Mouse (Mus musculus) neural tube, embryonic 14.5 days (tissue): ENCODE data around the gene Ikzf4. TPM values are rescaled to one million over a fixed set of nuclear protein-coding genes. Genes with fewer than 3 reads are reported as not detected.

Experiments used
- ATAC-seq: fragments of 200-750 bp; cut with Nextera tagmentation; 2 replicates; pipeline ENCODE4 v1.8.0; 2017; ENCODE audit warnings: low read depth, mild to moderate bottlenecking, moderate TSS enrichment, moderate library complexity
- H3K27ac ChIP-seq: fragments of 300-500 bp; sonication (generic); 2 replicates; pipeline ENCODE4 v1.5.1; 2014; ENCODE audit warnings: low read depth, mild to moderate bottlenecking, control low read depth, low read length, moderate library complexity, mixed read lengths
- H3K27me3 ChIP-seq: fragments of 300-500 bp; sonication (generic); 2 replicates; pipeline ENCODE4 v1.6.1; 2014; ENCODE audit warnings: low read length; ENCODE audit not compliant: control insufficient read depth, insufficient read depth
- H3K36me3 ChIP-seq: fragments of 300-500 bp; sonication (generic); 2 replicates; pipeline ENCODE4 v1.6.1; 2014; ENCODE audit warnings: low read length, mixed read lengths; ENCODE audit not compliant: control insufficient read depth, insufficient read depth
- H3K4me1 ChIP-seq: fragments of 300-500 bp; sonication (generic); 2 replicates; pipeline ENCODE4 v1.6.1; 2014; ENCODE audit warnings: low read length; ENCODE audit not compliant: control insufficient read depth, insufficient read depth
- H3K4me2 ChIP-seq: fragments of 300-500 bp; sonication (generic); 2 replicates; pipeline ENCODE4 v1.6.1; 2014; ENCODE audit warnings: mild to moderate bottlenecking, low read depth, low read length, control low read depth
- H3K4me3 ChIP-seq: fragments of 300-500 bp; sonication (generic); 2 replicates; pipeline ENCODE4 v1.5.1; 2014; ENCODE audit warnings: low read depth, low read length, control low read depth, mixed read lengths
- H3K9ac ChIP-seq: fragments of 300-500 bp; sonication (generic); replicated peaks from 2 replicates; pipeline ENCODE4 v1.6.1; 2014; ENCODE audit warnings: low read depth, mild to moderate bottlenecking, control low read depth, low read length, mixed read lengths
- H3K9me3 ChIP-seq: fragments of 300-500 bp; sonication (generic); 2 replicates; pipeline ENCODE4 v1.6.1; 2016; ENCODE audit warnings: low read length; ENCODE audit not compliant: control insufficient read depth
- WGBS: fragments of 180-500 bp; shearing (Covaris S2); extraction: QIAGEN DNeasy Blood & Tissue Kit; methylation state at CpG from one replicate; pipeline ENCODE4 v1.1.7; 2014; 5-methylcytosine and 5-hydroxymethylcytosine counted together
- polyA plus RNA-seq: library from polyadenylated mRNA; unstranded; fragments of >200 nt; fragmentation: Nextera tagmentation; extraction: Ambion mirVana; gene quantifications from 2 replicates; pipeline ENCODE4 v1.2.1, GENCODE M21; 2014

Ikzf4 gene
- 20.3 and 22.9 TPM in 2 replicates for polyA plus RNA-seq

DNA sequence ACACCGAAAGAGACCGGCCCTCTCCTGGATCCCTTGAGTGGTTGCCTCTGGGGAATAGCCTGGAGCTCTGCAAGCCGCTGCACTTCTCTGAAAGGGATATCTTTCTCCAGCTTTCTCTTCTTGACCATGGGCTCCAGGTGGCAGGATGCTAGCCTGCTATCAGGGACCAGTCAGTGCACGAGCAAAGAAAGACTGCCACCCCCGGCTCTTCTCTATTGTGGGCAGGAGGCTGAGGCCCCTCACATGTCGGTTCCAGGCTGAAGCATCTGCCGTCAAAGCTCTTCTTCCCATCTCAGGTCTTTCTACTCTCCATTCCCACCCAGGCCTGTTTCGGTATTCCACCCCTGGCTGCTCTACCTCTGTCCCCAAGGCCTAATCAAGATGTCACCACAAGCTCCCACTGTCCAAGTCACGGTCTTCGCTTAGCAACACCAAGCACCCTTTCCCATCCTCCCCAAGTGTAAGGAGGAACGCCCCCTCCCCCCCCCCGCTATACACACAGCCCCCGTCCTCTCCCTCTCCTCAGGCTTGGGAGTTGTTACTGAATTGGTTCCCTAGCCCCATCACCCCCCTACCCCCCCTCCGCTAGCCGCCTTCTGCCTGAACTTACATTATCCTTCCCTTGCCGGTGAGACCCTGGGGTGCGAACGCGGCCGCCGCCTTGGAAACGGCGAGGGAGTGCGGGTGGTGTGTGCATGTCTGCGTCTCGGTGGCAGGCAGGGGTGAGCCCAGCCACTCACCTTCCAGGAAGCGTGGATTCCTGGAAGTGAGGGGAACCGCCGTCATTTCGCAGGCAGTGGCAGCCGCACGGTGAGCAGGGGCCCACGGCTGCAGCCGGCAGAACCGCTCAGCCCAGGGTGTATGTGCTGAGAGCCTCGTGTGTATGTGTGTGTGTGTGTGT lies at the start of gene Ikzf4:
Gene Ikzf4 (minus strand): TSS at position 881 of the 901 bp plus-strand sequence.
- H3K27ac ChIP-seq: peak within 1 kb of the TSS; percentile 87
- H3K4me2 ChIP-seq: peak within 1 kb of the TSS; percentile 72
- H3K4me3 ChIP-seq: peak within 1 kb of the TSS; percentile 53
- H3K27me3 ChIP-seq: no peaks in the 10 kb centered on the region
- 2% methylated on average over 34 of the region's 36 CpGs for WGBS
- H3K36me3 ChIP-seq: peaks cover 6% of the 10 kb centered on the region; the same call in 1 of the 2 replicates
- H3K9ac ChIP-seq: peak within 1 kb of the TSS; percentile 66
- ATAC-seq: peak; percentile 82
- no peaks in the 10 kb centered on the region for H3K9me3 ChIP-seq
- peaks cover 29% of the 10 kb centered on the region for H3K4me1 ChIP-seq

DNA sequence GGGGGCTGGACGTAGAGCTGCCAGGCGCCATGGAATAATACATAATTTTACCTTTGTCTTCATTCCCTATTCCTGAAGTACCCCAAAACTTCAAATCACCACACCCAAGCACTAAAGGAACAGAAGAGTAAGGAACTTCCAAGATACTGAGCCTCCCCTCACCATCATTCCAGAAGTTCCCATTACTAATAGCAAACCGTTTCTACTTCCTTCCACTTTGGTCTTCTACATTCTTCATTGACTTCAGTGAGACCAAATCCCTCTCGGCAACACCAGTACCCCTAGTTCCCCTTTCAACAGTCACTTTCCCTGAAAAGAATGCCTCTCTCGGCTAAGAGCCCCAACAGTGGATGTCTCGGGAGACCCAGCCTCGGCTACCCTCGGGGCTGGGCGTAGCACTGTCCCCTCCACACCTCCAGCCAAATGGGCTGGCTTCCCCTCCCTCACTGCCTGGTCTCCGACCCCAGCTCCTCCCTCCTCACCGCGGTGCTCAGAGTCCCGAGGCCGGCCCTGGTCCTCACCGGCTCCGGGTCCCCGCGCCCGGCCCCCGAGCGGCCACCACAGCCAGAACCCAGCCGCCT lies 49.7 kb upstream of the Ikzf4 start:
- 2% methylated on average over 22 of the region's 22 CpGs for WGBS
- peak overlapping the region; percentile 96 for H3K27ac ChIP-seq
- peaks cover 10% of the 10 kb centered on the region for H3K4me1 ChIP-seq
- no peaks in the 10 kb centered on the region for H3K9me3 ChIP-seq
- H3K27me3 ChIP-seq: no peaks in the 10 kb centered on the region
- peak overlapping the region; percentile 76 for H3K4me2 ChIP-seq
- H3K36me3 ChIP-seq: no peaks in the 10 kb centered on the region
- peak overlapping the region; percentile 97 for H3K9ac ChIP-seq
- ATAC-seq: no peak
- peak overlapping the region; percentile 90 for H3K4me3 ChIP-seq

DNA sequence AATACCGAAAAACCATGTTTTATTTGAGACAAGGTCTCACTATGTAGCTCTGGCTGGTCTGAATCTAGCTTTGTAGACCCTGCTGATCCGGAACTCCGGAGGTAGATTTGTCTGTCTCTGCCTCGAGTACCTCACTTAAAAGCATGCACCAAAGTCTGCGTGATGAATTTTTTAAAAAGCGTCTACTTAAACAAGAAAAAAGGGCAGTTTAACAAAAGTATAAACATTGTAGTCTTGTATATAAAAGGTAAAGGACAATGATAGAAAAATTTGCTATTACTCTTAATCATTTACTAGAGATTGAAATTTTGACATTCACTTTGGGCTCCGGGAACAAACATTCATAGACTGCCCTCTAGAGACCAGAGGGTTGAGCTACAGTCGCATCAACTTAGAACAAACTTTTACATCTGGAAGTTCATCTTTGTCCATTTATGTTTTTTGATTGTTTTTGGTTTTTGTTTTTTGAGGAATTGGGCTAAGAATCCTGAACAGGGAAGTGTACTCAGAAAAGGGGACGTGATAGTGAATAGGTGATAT lies 28.7 kb upstream of the Ikzf4 start:
- Histone ChIP-seq H3K9ac (no peak overlapping the region), H3K4me1 (peaks cover 6% of the 10 kb centered on the region), H3K4me2 (peak overlapping the region; percentile 89), H3K27ac (peak overlapping the region; percentile 78; the same call in 1 of the 2 replicates), H3K36me3 (0 out of 2 replicates have a peak, but pooled peaks cover 5% of the 10 kb centered on the region), H3K9me3 (no peaks in the 10 kb centered on the region), H3K27me3 (no peaks in the 10 kb centered on the region), H3K4me3 (peak overlapping the region; percentile 62)
- 0 out of 2 replicates have a peak, but pooled peaks have one; percentile 18 for ATAC-seq
- WGBS: 3% methylated on average over 9 of the region's 9 CpGs

DNA sequence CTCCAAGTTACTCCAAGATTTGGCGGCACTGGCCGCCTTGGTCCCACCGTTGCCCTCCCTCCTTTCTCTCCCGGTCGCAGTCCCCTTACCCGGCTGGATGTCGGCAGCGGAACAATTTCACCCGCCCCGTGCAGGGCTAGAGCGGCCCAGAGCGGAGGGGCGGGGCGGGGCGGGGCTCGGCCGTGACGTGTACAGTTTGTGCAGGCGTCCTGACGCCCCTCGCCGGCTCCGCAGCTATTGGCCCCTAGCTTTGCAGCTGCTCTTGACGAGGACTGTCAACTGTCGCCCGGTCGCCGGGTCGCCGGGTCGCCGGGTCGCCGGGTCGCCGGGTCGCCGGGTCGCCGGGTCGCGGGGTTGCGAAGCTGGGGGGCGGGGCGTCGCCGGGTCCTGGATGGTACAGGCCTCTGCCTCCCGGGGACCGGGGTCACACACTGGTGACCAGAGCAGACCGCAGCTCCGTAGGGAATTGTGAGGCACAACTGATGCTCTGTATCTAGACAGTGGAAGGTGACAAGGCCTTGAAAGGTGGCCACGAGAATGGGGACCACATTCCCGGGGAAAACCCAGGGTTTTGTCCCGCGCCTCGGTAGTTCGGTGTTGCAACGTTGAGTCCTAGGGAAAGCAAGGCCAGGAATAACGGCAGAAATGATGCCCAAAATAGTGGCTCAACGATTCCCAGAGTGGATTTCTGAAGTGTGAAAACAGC lies 28.1 kb upstream of the Ikzf4 start, which contains the start of gene Suox:
Gene Suox (minus strand): TSS at position 311 of the 706 bp plus-strand sequence.
- Histone ChIP-seq H3K9me3 (no peaks in the 10 kb centered on the region), H3K27me3 (no peaks in the 10 kb centered on the region), H3K27ac (peak within 1 kb of the TSS; percentile 78), H3K4me1 (peaks cover 6% of the 10 kb centered on the region), H3K4me3 (peak within 1 kb of the TSS; percentile 62), H3K9ac (peak within 1 kb of the TSS; percentile 66), H3K4me2 (peak within 1 kb of the TSS; percentile 89), H3K36me3 (no peaks in the 10 kb centered on the region)
- ATAC-seq: peak; percentile 94
- under 1% methylated on average over 60 of the region's 60 CpGs for WGBS

DNA sequence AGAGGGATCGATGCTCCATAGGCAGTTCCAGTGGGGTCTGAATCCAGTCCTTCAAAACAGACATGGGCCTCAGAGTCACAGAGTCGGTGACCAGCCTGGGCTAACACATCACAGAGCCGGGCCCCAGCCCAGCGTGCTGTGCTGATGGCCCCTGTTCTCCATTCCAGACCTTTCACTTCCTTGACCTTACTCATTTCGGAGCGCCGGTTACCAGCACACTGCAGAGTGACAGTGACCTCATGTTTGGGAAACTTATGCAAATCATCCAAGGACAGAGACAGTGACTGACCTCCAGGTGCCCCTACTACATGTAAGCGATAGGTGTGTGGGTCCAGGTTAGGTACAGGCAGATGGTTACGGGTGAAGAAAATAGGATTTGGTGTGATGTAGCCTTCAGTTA lies 25.4 kb upstream of the Ikzf4 start:
- Histone ChIP-seq H3K36me3 (no peaks in the 10 kb centered on the region), H3K9me3 (no peaks in the 10 kb centered on the region), H3K4me1 (peaks cover 6% of the 10 kb centered on the region), H3K4me3 (no peak overlapping the region), H3K27me3 (no peaks in the 10 kb centered on the region), H3K27ac (no peak overlapping the region), H3K9ac (no peak overlapping the region), H3K4me2 (no peak overlapping the region)
- ATAC-seq: no peak
- 92% methylated on average over 9 of the region's 9 CpGs for WGBS

DNA sequence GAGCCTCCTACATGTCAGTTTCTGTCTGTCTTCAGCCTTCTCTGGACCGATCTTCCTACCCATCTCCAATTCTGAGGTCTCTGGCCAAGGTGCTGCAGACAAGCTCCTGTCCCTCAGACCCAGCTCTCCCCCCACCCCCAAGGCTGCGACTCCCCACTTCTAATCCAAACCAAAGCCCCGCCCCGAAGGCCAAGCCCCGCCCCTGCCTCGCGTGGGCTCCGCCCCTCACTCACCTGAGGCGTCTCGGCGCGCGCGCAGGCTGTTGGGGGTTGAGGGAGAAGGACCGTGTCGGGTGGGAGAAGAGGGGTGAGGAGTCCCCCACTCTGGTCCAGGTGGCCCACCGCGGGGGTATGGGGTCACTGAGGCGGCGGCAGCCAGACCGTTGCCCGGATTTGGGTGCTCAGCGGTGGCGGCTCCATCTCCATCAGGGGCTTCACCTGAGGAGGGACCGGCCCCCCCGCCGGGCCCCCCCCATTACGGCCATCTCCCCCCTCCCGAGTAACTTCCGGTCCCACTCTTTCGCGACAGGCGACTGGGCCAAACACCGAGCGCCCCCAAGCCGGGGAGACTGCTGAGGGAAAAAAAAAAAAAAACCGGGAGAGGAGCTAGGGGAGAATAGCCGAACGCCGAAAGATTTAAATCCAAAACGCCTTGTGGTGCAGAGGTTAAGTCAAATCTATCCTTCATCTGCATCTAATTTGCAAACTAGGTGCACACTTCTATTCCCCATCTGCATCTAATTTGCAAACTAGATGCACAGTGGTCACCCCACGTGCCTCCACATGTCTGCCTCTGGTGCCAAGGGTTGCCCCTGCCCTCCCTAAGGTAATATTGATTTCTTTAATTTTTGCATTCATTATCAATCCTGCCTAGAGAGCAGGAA lies 23.2 kb upstream of the Ikzf4 start:
- H3K27ac ChIP-seq: peak overlapping the region; percentile 78
- peaks cover 6% of the 10 kb centered on the region for H3K4me1 ChIP-seq
- ATAC-seq: peak; percentile 64
- H3K27me3 ChIP-seq: no peaks in the 10 kb centered on the region
- peak overlapping the region; percentile 78 for H3K4me2 ChIP-seq
- under 1% methylated on average over 38 of the region's 42 CpGs for WGBS
- peak overlapping the region; percentile 63 for H3K9ac ChIP-seq
- H3K36me3 ChIP-seq: no peaks in the 10 kb centered on the region
- peak overlapping the region; percentile 67 for H3K4me3 ChIP-seq
- H3K9me3 ChIP-seq: no peaks in the 10 kb centered on the region

DNA sequence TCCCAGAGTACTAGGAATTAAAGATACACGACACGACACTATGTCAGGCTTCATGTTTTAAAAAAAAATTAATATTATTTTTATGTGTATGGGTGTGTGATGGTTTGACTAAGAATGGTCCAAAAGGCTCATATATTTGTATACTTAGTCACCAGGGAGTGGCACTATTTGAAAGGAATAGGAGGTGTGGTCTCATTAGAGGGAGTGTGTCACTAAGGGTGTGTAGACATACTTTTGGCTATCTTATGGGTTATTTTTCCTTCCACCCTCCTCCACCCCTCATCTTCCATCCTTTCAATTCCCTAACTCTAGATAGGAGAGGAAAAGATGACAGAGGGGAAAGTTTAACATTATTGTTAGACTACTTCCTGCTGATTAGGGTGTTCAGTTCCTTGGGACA lies 20.0 kb upstream of the Ikzf4 start:
- H3K27ac ChIP-seq: no peak overlapping the region
- H3K36me3 ChIP-seq: no peaks in the 10 kb centered on the region
- H3K9me3 ChIP-seq: no peaks in the 10 kb centered on the region
- H3K4me2 ChIP-seq: no peak overlapping the region
- WGBS: 95% methylated on average over 2 of the region's 2 CpGs
- H3K4me1 ChIP-seq: no peaks in the 10 kb centered on the region
- no peaks in the 10 kb centered on the region for H3K27me3 ChIP-seq
- ATAC-seq: no peak
- no peak overlapping the region for H3K9ac ChIP-seq
- no peak overlapping the region for H3K4me3 ChIP-seq

DNA sequence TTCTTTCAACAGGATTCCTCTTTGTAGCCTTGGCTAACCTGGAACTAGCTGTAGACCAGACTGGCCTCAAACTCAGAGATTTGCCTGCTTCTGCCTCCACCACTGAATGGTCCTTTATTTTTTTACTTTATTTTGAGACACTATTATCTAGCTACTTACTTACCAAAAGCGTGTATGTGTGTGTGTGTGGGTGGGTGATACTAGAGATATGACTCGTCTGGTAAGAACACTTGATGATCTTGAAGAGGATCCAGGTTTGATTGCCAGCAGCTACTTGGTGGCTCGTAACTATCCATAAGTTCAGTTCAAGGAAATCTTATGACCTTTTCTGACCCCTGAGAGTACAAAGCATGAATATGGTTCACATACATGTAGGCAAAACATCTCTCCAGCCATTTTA lies 19.5 kb upstream of the Ikzf4 start:
- WGBS: 93% methylated on average over 3 of the region's 3 CpGs
- Histone ChIP-seq H3K4me1 (no peaks in the 10 kb centered on the region), H3K9me3 (no peaks in the 10 kb centered on the region), H3K36me3 (no peaks in the 10 kb centered on the region), H3K27me3 (no peaks in the 10 kb centered on the region), H3K4me3 (no peak overlapping the region), H3K27ac (no peak overlapping the region), H3K9ac (no peak overlapping the region), H3K4me2 (no peak overlapping the region)
- ATAC-seq: no peak
